Mouse (Mus musculus) liver, embryonic 14.5 days (tissue): ENCODE results near the gene Gm48551. TPM values are rescaled to one million over a fixed set of nuclear protein-coding genes. Genes with fewer than 3 reads are reported as not detected.

Source experiments
- ATAC-seq: fragments of 200-750 bp; cut with Nextera tagmentation; 2 replicates; pipeline ENCODE4 v1.8.0; 2017; ENCODE audit warnings: moderate number of reproducible peaks, mild to moderate bottlenecking, moderate library complexity; ENCODE audit not compliant: insufficient read depth
- DNase-seq, 3 experiments: peaks; one replicate each; pipeline ENCODE4 v3.0.0-alpha.2; 2012 to 2013; ENCODE audit warnings: low read depth in 3 of 3, low spot score in 3 of 3
- H3K27ac ChIP-seq: fragments of 300-500 bp; sonication (generic); 2 replicates; pipeline ENCODE4 v1.5.1; 2014; ENCODE audit warnings: moderate library complexity, mild to moderate bottlenecking, control low read depth, inconsistent platforms
- H3K27me3 ChIP-seq: fragments of 300-500 bp; sonication (generic); 2 replicates; pipeline ENCODE4 v1.6.1; 2014; ENCODE audit warnings: mild to moderate bottlenecking, low read length, moderate library complexity; ENCODE audit not compliant: control insufficient read depth, insufficient read depth
- H3K36me3 ChIP-seq: fragments of 300-500 bp; sonication (generic); replicated peaks from 2 replicates; pipeline ENCODE4 v1.6.1; 2014; ENCODE audit warnings: low read depth; ENCODE audit not compliant: control insufficient read depth, insufficient read depth
- H3K4me1 ChIP-seq, 2 experiments: fragments of 200-500 bp in 1 of 2; fragments of 300-500 bp in 1 of 2; sonication (generic) in 1 of 2; replicated peaks; 2 replicates each; pipeline ENCODE4 v1.6.1; 2012 to 2014; ENCODE audit warnings: antibody characterized with exemption in 1 of 2, inconsistent platforms in 1 of 2, low read length in 1 of 2; ENCODE audit not compliant: control insufficient read depth in 2 of 2, insufficient read depth in 2 of 2
- H3K4me2 ChIP-seq: fragments of 300-500 bp; sonication (generic); 2 replicates; pipeline ENCODE4 v1.6.1; 2014; ENCODE audit warnings: low read depth, mild to moderate bottlenecking, control low read depth, moderate library complexity
- H3K4me3 ChIP-seq, 2 experiments: fragments of 200-500 bp in 1 of 2; fragments of 300-500 bp in 1 of 2; sonication (generic) in 1 of 2; 2 replicates each; pipeline ENCODE4 v1.5.1; 2012 to 2014; ENCODE audit warnings: low read depth in 2 of 2, low read length in 2 of 2, mild to moderate bottlenecking in 2 of 2, control low read depth in 1 of 2, inconsistent platforms in 1 of 2, moderate library complexity in 1 of 2; ENCODE audit not compliant: insufficient read depth in 1 of 2
- H3K9ac ChIP-seq: fragments of 300-500 bp; sonication (generic); replicated peaks from 2 replicates; pipeline ENCODE4 v1.6.1; 2014; ENCODE audit warnings: mild to moderate bottlenecking, control low read depth, moderate library complexity
- H3K9me3 ChIP-seq: fragments of 300-500 bp; sonication (generic); 2 replicates; pipeline ENCODE4 v1.6.1; 2016; ENCODE audit warnings: low read length, mixed read lengths; ENCODE audit not compliant: control insufficient read depth
- CTCF ChIP-seq: IDR thresholded peaks from 2 replicates; pipeline ENCODE4 v1.5.1; 2016; ENCODE audit warnings: antibody characterized with exemption, low read depth, control low read depth
- EP300 ChIP-seq: IDR thresholded peaks from 2 replicates; pipeline ENCODE4 v1.6.1; 2016; ENCODE audit warnings: antibody characterized with exemption, low read depth
- WGBS: fragments of 180-500 bp; shearing (Covaris S2); extraction: QIAGEN DNeasy Blood & Tissue Kit; methylation state at CpG from one replicate; pipeline ENCODE4 v1.1.7; 2014; ENCODE audit not compliant: insufficient replicate concordance; 5-methylcytosine and 5-hydroxymethylcytosine counted together
- polyA plus RNA-seq, 2 experiments: library from polyadenylated mRNA; depleted of rRNA in 1 of 2; stranded (reverse) in 1 of 2; unstranded in 1 of 2; fragments of >200 nt; fragmentation: Nextera tagmentation in 1 of 2; extraction: Ambion mirVana in 1 of 2; gene quantifications; 2 replicates each; pipeline versions ENCODE4 v1.2.1 to v1.2.3; 2012 to 2014

Gene Gm48551
- polyA plus RNA-seq, 2 experiments = 0.47 to 1.0 TPM

- TF ChIP-seq EP300 (no peak), CTCF (peak; percentile 98)
- Histone ChIP-seq H3K9ac (no peak overlapping the region), H3K27ac (no peak overlapping the region), H3K36me3 (no peaks in the 10 kb centered on the region), H3K4me1 (peaks cover 2 to 5% of the 10 kb centered on the region in 2 experiments; a peak in 3 of 4 replicates), H3K9me3 (no peaks in the 10 kb centered on the region), H3K4me3 (no peak overlapping the region), H3K27me3 (no peaks in the 10 kb centered on the region), H3K4me2 (no peak overlapping the region)
- peak in 1 of 3 experiments; percentile 53 for DNase-seq
- no peak for ATAC-seq
- 4% methylated on average over 5 of the region's 5 CpGs for WGBS
Measured at GRCm38 (mm10) chr10:81395127-81395526, 10.9 kb downstream of the Gm48551 start.

GRCm38 (mm10) chr10:81395865-81396264 is 11.6 kb downstream of the Gm48551 start:
- Histone ChIP-seq H3K4me2 (no peak overlapping the region), H3K27me3 (no peaks in the 10 kb centered on the region), H3K9me3 (no peaks in the 10 kb centered on the region), H3K27ac (no peak overlapping the region), H3K4me3 (no peak overlapping the region), H3K4me1 (peaks cover 2 to 5% of the 10 kb centered on the region in 2 experiments; a peak in 3 of 4 replicates), H3K9ac (no peak overlapping the region), H3K36me3 (no peaks in the 10 kb centered on the region; the same call in 1 of the 2 replicates)
- TF ChIP-seq EP300 (no peak), CTCF (no peak)
- WGBS = 82% methylated on average over 4 of the region's 4 CpGs
- DNase-seq (no peak), ATAC-seq (no peak)

- TF ChIP-seq CTCF = no peak
- no peak for TF ChIP-seq EP300
- Histone ChIP-seq H3K27me3 (no peaks in the 10 kb centered on the region), H3K27ac (no peak overlapping the region), H3K4me2 (no peak overlapping the region), H3K4me1 (peaks cover 5 to 11% of the 10 kb centered on the region in 2 experiments), H3K9ac (no peak overlapping the region), H3K36me3 (no peaks in the 10 kb centered on the region; the same call in 1 of the 2 replicates), H3K9me3 (no peaks in the 10 kb centered on the region), H3K4me3 (no peak overlapping the region)
- 74% methylated on average over 5 of the region's 5 CpGs for WGBS
- no peak for ATAC-seq
- DNase-seq = no peak
Measured at GRCm38 (mm10) chr10:81396749-81397148, 12.5 kb downstream of the Gm48551 start.

GRCm38 (mm10) chr10:81399296-81399695 is 15.0 kb downstream of the Gm48551 start:
- Histone ChIP-seq H3K27ac (no peak overlapping the region), H3K4me3 (no peak overlapping the region), H3K4me1 (peaks cover 7 to 12% of the 10 kb centered on the region in 2 experiments; a peak in 3 of 4 replicates), H3K9me3 (no peaks in the 10 kb centered on the region), H3K4me2 (no peak overlapping the region), H3K9ac (no peak overlapping the region), H3K36me3 (no peaks in the 10 kb centered on the region; the same call in 1 of the 2 replicates), H3K27me3 (no peaks in the 10 kb centered on the region; the same call in 1 of the 2 replicates)
- DNase-seq = no peak
- no peak for ATAC-seq
- no peak for TF ChIP-seq EP300
- no peak for TF ChIP-seq CTCF
- 77% methylated on average over 5 of the region's 5 CpGs for WGBS

GRCm38 (mm10) chr10:81399798-81400308 is 15.6 kb downstream of the Gm48551 start:
- no peak overlapping the region for H3K4me2 ChIP-seq
- H3K9ac ChIP-seq = no peak overlapping the region
- H3K9me3 ChIP-seq = no peaks in the 10 kb centered on the region
- TF ChIP-seq CTCF (no peak), EP300 (no peak)
- H3K4me1 ChIP-seq = peaks cover 7 to 12% of the 10 kb centered on the region in 2 experiments; a peak in 3 of 4 replicates
- no peaks in the 10 kb centered on the region; the same call in 1 of the 2 replicates for H3K36me3 ChIP-seq
- WGBS = 72% methylated on average over 18 of the region's 18 CpGs
- DNase-seq = no peak
- no peak overlapping the region for H3K27ac ChIP-seq
- peaks cover 3% of the 10 kb centered on the region; the same call in 1 of the 2 replicates for H3K27me3 ChIP-seq
- no peak overlapping the region for H3K4me3 ChIP-seq
- no peak for ATAC-seq
